Mouse (Mus musculus) layer of hippocampus, postnatal 36 days (tissue): Measurements from ENCODE around the gene E2f4. TPM values are rescaled to one million over a fixed set of nuclear protein-coding genes. Genes with fewer than 3 reads are reported as not detected.

Experiments
- DNase-seq, 2 experiments: peaks; one replicate each; pipeline ENCODE4 v3.0.0; 2022
- total RNA-seq, 2 experiments: library from RNA; stranded (reverse); gene quantifications; 2 replicates each; pipeline ENCODE4 v1.2.3; 2021

Gene E2f4
- total RNA-seq = 10 to 100 TPM; 35.3 to 36.7 TPM

GRCm38 (mm10) chr8:105297511-105298192 is at the start of gene E2f4:
Gene E2f4, plus strand, starts transcription at chr8:105297663.
- DNase-seq = peak; percentile 90 to 91

GRCm38 (mm10) chr8:105251954-105252353 is 45.5 kb upstream of the E2f4 start:
- no peak for DNase-seq

GRCm38 (mm10) chr8:105252680-105253537 is 44.6 kb upstream of the E2f4 start:
- DNase-seq = no peak

- DNase-seq = no peak
Measured at GRCm38 (mm10) chr8:105253766-105254151, 43.7 kb upstream of the E2f4 start.

- DNase-seq = peak; percentile 86
Measured at GRCm38 (mm10) chr8:105254152-105254965, 43.1 kb upstream of the E2f4 start.

- DNase-seq = no peak
Measured at GRCm38 (mm10) chr8:105254966-105255350, 42.5 kb upstream of the E2f4 start, which contains the start of gene B3gnt9. Gene B3gnt9, minus strand, starts transcription at chr8:105255153.

- no peak for DNase-seq
Measured at GRCm38 (mm10) chr8:105257318-105258114, 39.9 kb upstream of the E2f4 start.

- DNase-seq = no peak
Measured at GRCm38 (mm10) chr8:105258911-105259720, 38.3 kb upstream of the E2f4 start.

- DNase-seq = peak; percentile 64 to 70
Measured at GRCm38 (mm10) chr8:105259721-105260320, 37.6 kb upstream of the E2f4 start.

- no peak for DNase-seq
Measured at GRCm38 (mm10) chr8:105260371-105261099, 36.9 kb upstream of the E2f4 start.

- no peak for DNase-seq
Measured at GRCm38 (mm10) chr8:105261326-105261980, 36.0 kb upstream of the E2f4 start.

- no peak for DNase-seq
Measured at GRCm38 (mm10) chr8:105263244-105263912, 34.1 kb upstream of the E2f4 start.

GRCm38 (mm10) chr8:105264024-105264982 is 33.2 kb upstream of the E2f4 start, which contains the start of the genes Tradd and Fbxl8:
Gene Tradd, minus strand, starts transcription at chr8:105264609.
Gene Fbxl8, plus strand, starts transcription at chr8:105264648.
- DNase-seq = no peak

GRCm38 (mm10) chr8:105265128-105265527 is 32.3 kb upstream of the E2f4 start:
- DNase-seq = no peak

- no peak for DNase-seq
Measured at GRCm38 (mm10) chr8:105266775-105267174, 30.7 kb upstream of the E2f4 start.

GRCm38 (mm10) chr8:105268342-105269074 is 29.0 kb upstream of the E2f4 start:
- DNase-seq = peak; percentile 70 to 79

- no peak for DNase-seq
Measured at GRCm38 (mm10) chr8:105269075-105269458, 28.4 kb upstream of the E2f4 start.
